29 mouse cellular contexts compared by ENCODE assay signal in the genomic region with DNA sequence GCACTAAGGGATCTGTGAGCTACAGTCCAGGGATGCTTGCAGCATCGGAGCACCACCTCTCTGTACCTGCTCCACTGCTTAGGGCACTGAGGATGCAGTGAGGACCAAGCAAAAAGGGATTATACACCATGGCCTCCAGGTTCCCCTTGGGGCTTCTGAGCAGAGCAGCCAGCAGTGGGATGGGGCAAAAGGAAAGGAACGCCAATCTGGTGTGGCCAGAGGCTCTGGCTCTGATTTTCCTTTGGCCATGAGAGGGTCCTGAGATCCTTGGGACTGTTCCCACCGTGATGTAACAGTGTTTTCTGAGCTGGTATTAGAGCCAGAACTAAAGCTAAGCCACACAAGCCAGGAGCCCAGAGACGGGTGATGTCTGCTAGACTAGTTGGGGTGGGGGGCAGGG. TPM values are rescaled to one million over a fixed set of nuclear protein-coding genes. Genes with fewer than 3 reads are reported as not detected.
DNase-seq lines count a peak whose midpoint lies in the region; ATAC-seq and TF ChIP-seq lines count a peak whose summit lies in the region.
"Had no signal": no experiment of that assay in that cellular context is flagged by ENCODE, and none has a peak within 500 bp of the region (broad histone marks: within the 10 kb centered on the region; RNA-seq: fewer than 3 reads in every experiment).

No protein-coding gene starts in this region.

- no peak for TF ChIP-seq CTCF in forebrain, postnatal 0 days (IDR thresholded peaks at IDR 0.05; ENCODE audit: low read depth)
- TF ChIP-seq CTCF in intestine, postnatal 0 days (IDR thresholded peaks at IDR 0.05; ENCODE audit: low read depth): no peak

- H3K4me2 ChIP-seq in forebrain, postnatal 0 days (ENCODE audit: low read depth): no peak overlapping the region
- H3K4me2 ChIP-seq in forebrain, embryonic 13.5 days: no peak overlapping the region
- H3K4me2 ChIP-seq in midbrain, embryonic 11.5 days: no peak overlapping the region
- no peak overlapping the region for H3K4me2 ChIP-seq in midbrain, embryonic 15.5 days
- no peak overlapping the region for H3K4me2 ChIP-seq in hindbrain, embryonic 13.5 days
- no peak overlapping the region for H3K4me2 ChIP-seq in limb, embryonic 13.5 days (replicated peaks)
- H3K4me2 ChIP-seq in intestine, postnatal 0 days (replicated peaks; ENCODE audit: low read depth): no peak overlapping the region
- H3K4me2 ChIP-seq: heart, embryonic 12.5 days; limb, embryonic 15.5 days; liver, embryonic 13.5 days; neural tube, embryonic 12.5 days had no signal

- no peaks in the 10 kb centered on the region for H3K27me3 ChIP-seq in forebrain, postnatal 0 days (ENCODE audit: insufficient read depth, low read length)
- peaks cover 14% of the 10 kb centered on the region for H3K27me3 ChIP-seq in forebrain, embryonic 13.5 days
- H3K27me3 ChIP-seq in midbrain, embryonic 11.5 days (ENCODE audit: control insufficient read depth, insufficient read depth, low read length): peaks cover 6% of the 10 kb centered on the region
- no peaks in the 10 kb centered on the region for H3K27me3 ChIP-seq in midbrain, embryonic 15.5 days (replicated peaks)
- peaks cover 31% of the 10 kb centered on the region for H3K27me3 ChIP-seq in hindbrain, embryonic 13.5 days
- H3K27me3 ChIP-seq in limb, embryonic 13.5 days: peaks cover 44% of the 10 kb centered on the region
- H3K27me3 ChIP-seq in intestine, postnatal 0 days (replicated peaks; ENCODE audit: control insufficient read depth, insufficient read depth, low read length): peaks cover 10% of the 10 kb centered on the region; the same call in 1 of the 2 replicates

- no peaks in the 10 kb centered on the region for H3K36me3 ChIP-seq in forebrain, postnatal 0 days (ENCODE audit: insufficient read depth)
- H3K36me3 ChIP-seq in forebrain, embryonic 13.5 days (ENCODE audit: poor library complexity, severe bottlenecking): no peaks in the 10 kb centered on the region
- no peaks in the 10 kb centered on the region for H3K36me3 ChIP-seq in midbrain, embryonic 11.5 days (ENCODE audit: control insufficient read depth, insufficient read depth, low read length)
- H3K36me3 ChIP-seq in midbrain, embryonic 15.5 days (replicated peaks): no peaks in the 10 kb centered on the region
- no peaks in the 10 kb centered on the region for H3K36me3 ChIP-seq in hindbrain, embryonic 13.5 days
- no peaks in the 10 kb centered on the region for H3K36me3 ChIP-seq in limb, embryonic 13.5 days
- no peaks in the 10 kb centered on the region for H3K36me3 ChIP-seq in intestine, postnatal 0 days (ENCODE audit: control insufficient read depth, insufficient read depth)
- H3K36me3 ChIP-seq: G1E; heart, embryonic 12.5 days; limb, embryonic 15.5 days; liver, embryonic 13.5 days; neural tube, embryonic 12.5 days had no signal

- WGBS in forebrain, postnatal 0 days: 47% methylated on average over 4 of the region's 4 CpGs
- 52% methylated on average over 4 of the region's 4 CpGs for WGBS in forebrain, embryonic 13.5 days
- 50% methylated on average over 4 of the region's 4 CpGs for WGBS in midbrain, embryonic 11.5 days
- 49% methylated on average over 4 of the region's 4 CpGs for WGBS in midbrain, embryonic 15.5 days
- WGBS in hindbrain, embryonic 13.5 days: 61% methylated on average over 4 of the region's 4 CpGs
- 63% methylated on average over 4 of the region's 4 CpGs for WGBS in limb, embryonic 13.5 days
- WGBS in intestine, postnatal 0 days: 70% methylated on average over 4 of the region's 4 CpGs

- no peaks in the 10 kb centered on the region for H3K9me3 ChIP-seq in forebrain, postnatal 0 days (ENCODE audit: low read length)
- H3K9me3 ChIP-seq in forebrain, embryonic 13.5 days (replicated peaks): no peaks in the 10 kb centered on the region
- H3K9me3 ChIP-seq in midbrain, embryonic 11.5 days (ENCODE audit: control insufficient read depth, low read length): no peaks in the 10 kb centered on the region
- no peaks in the 10 kb centered on the region for H3K9me3 ChIP-seq in midbrain, embryonic 15.5 days
- H3K9me3 ChIP-seq in hindbrain, embryonic 13.5 days: no peaks in the 10 kb centered on the region
- H3K9me3 ChIP-seq in limb, embryonic 13.5 days: no peaks in the 10 kb centered on the region
- H3K9me3 ChIP-seq in intestine, postnatal 0 days (ENCODE audit: control insufficient read depth): no peaks in the 10 kb centered on the region
- H3K9me3 ChIP-seq: G1E; heart, embryonic 12.5 days; limb, embryonic 15.5 days; liver, embryonic 13.5 days; neural tube, embryonic 12.5 days had no signal

- H3K4me1 ChIP-seq in forebrain, postnatal 0 days (ENCODE audit: insufficient read depth): no peaks in the 10 kb centered on the region
- H3K4me1 ChIP-seq in forebrain, embryonic 13.5 days: peaks cover 41% of the 10 kb centered on the region
- H3K4me1 ChIP-seq in midbrain, embryonic 11.5 days (ENCODE audit: control insufficient read depth, insufficient read depth, low read length): peaks cover 20% of the 10 kb centered on the region
- peaks cover 38% of the 10 kb centered on the region for H3K4me1 ChIP-seq in midbrain, embryonic 15.5 days
- peaks cover 49% of the 10 kb centered on the region for H3K4me1 ChIP-seq in hindbrain, embryonic 13.5 days (replicated peaks)
- peaks cover 16% of the 10 kb centered on the region for H3K4me1 ChIP-seq in limb, embryonic 13.5 days
- peaks cover 3% of the 10 kb centered on the region; the same call in 1 of the 2 replicates for H3K4me1 ChIP-seq in intestine, postnatal 0 days (replicated peaks; ENCODE audit: control insufficient read depth, insufficient read depth, low read length)
- H3K4me1 ChIP-seq: liver, embryonic 13.5 days had no signal

- no peak for ATAC-seq in forebrain, postnatal 0 days
- no peak for ATAC-seq in forebrain, embryonic 13.5 days
- ATAC-seq in midbrain, embryonic 11.5 days (ENCODE audit: low FRiP score): no peak
- ATAC-seq in midbrain, embryonic 15.5 days (replicated peaks): no peak
- no peak for ATAC-seq in hindbrain, embryonic 13.5 days (ENCODE audit: low FRiP score)
- ATAC-seq in limb, embryonic 13.5 days (ENCODE audit: low FRiP score, low read depth): no peak
- ATAC-seq in intestine, postnatal 0 days: no peak
- ATAC-seq: inflammation-experienced regulatory T-cells, adult 6 months had no signal

- peak; percentile 29 for DNase-seq in forebrain, postnatal 0 days
- no peak for DNase-seq in midbrain, embryonic 11.5 days (ENCODE audit: low spot score, missing footprints)
- DNase-seq: adrenal gland, adult 8-10 months; B cell, adult 2 months; cerebellum, adult 8-10 months; cerebellum, postnatal 36 days; heart, adult 2 months; kidney, adult 2 months; kidney, postnatal 4 days; liver, embryonic 13.5 days; lung, adult 2 months; lung, postnatal 10 days; thymus, adult 2 months; thymus, postnatal 4 days had no signal

- H3K27ac ChIP-seq in forebrain, postnatal 0 days (ENCODE audit: low read depth, low read length): no peak overlapping the region
- H3K27ac ChIP-seq in forebrain, embryonic 13.5 days: no peak overlapping the region
- no peak overlapping the region for H3K27ac ChIP-seq in midbrain, embryonic 11.5 days (ENCODE audit: low read depth, low read length)
- no peak overlapping the region for H3K27ac ChIP-seq in midbrain, embryonic 15.5 days
- 0 out of 2 replicates have a peak overlapping the region, but pooled peaks have one; percentile 8 for H3K27ac ChIP-seq in hindbrain, embryonic 13.5 days
- H3K27ac ChIP-seq in limb, embryonic 13.5 days: no peak overlapping the region
- no peak overlapping the region for H3K27ac ChIP-seq in intestine, postnatal 0 days (ENCODE audit: low read depth, low read length)
- H3K27ac ChIP-seq: heart, adult 2 months; limb, embryonic 15.5 days; liver, embryonic 13.5 days; macrophage; neural tube, embryonic 12.5 days had no signal

- H3K4me3 ChIP-seq in forebrain, postnatal 0 days (ENCODE audit: low read depth, low read length): no peak overlapping the region
- H3K4me3 ChIP-seq in forebrain, embryonic 13.5 days: no peak overlapping the region
- no peak overlapping the region for H3K4me3 ChIP-seq in midbrain, embryonic 11.5 days (ENCODE audit: low read depth, low read length)
- H3K4me3 ChIP-seq in midbrain, embryonic 15.5 days: no peak overlapping the region
- no peak overlapping the region for H3K4me3 ChIP-seq in hindbrain, embryonic 13.5 days
- H3K4me3 ChIP-seq in limb, embryonic 13.5 days: no peak overlapping the region
- no peak overlapping the region for H3K4me3 ChIP-seq in intestine, postnatal 0 days (ENCODE audit: low read depth, low read length)
- H3K4me3 ChIP-seq: heart, adult 2 months; heart, embryonic 12.5 days; limb, embryonic 15.5 days; liver, embryonic 13.5 days; neural tube, embryonic 12.5 days had no signal

- H3K9ac ChIP-seq in forebrain, postnatal 0 days: no peak overlapping the region
- no peak overlapping the region; the same call in 1 of the 2 replicates for H3K9ac ChIP-seq in forebrain, embryonic 13.5 days
- H3K9ac ChIP-seq in midbrain, embryonic 11.5 days (ENCODE audit: low read length): 0 out of 2 replicates have a peak overlapping the region, but pooled peaks have one; percentile 28
- no peak overlapping the region for H3K9ac ChIP-seq in midbrain, embryonic 15.5 days
- peak overlapping the region; percentile 35; the same call in 1 of the 2 replicates for H3K9ac ChIP-seq in hindbrain, embryonic 13.5 days
- peak overlapping the region; percentile 19; the same call in 1 of the 2 replicates for H3K9ac ChIP-seq in limb, embryonic 13.5 days
- H3K9ac ChIP-seq in intestine, postnatal 0 days (ENCODE audit: low read depth, low read length): no peak overlapping the region
- H3K9ac ChIP-seq: heart, embryonic 12.5 days; limb, embryonic 15.5 days; liver, embryonic 13.5 days; neural tube, embryonic 12.5 days had no signal

RNA-seq across cellular contexts. Expression of a gene that starts 20.2 kb away (rescaled TPM):
- total RNA-seq in forebrain, postnatal 0 days (2014; rRNA removed): 2.6 and 3.2 TPM in 2 replicates
- polyA plus RNA-seq in forebrain, postnatal 0 days (2015; fragmentation: Nextera tagmentation; extraction: Ambion mirVana): 0.70 and 1.2 TPM in 2 replicates
- polyA plus RNA-seq in forebrain, embryonic 13.5 days (2015; fragmentation: Nextera tagmentation; extraction: Ambion mirVana): 0.23 and 0.59 TPM in 2 replicates
- polyA plus RNA-seq in midbrain, embryonic 11.5 days (2014; fragmentation: Nextera tagmentation; extraction: Ambion mirVana): 0.14 and 0.19 TPM in 2 replicates
- polyA plus RNA-seq in midbrain, embryonic 15.5 days (2015; fragmentation: Nextera tagmentation; extraction: Ambion mirVana): 1.1 and 1.5 TPM in 2 replicates
- polyA plus RNA-seq in hindbrain, embryonic 13.5 days (2015; fragmentation: Nextera tagmentation; extraction: Ambion mirVana): 0.31 and 0.32 TPM in 2 replicates
- polyA plus RNA-seq in limb, embryonic 13.5 days (2015; fragmentation: Nextera tagmentation; extraction: Ambion mirVana): 2.7 and 3.6 TPM in 2 replicates
- polyA plus RNA-seq in intestine, postnatal 0 days (2015; fragmentation: Nextera tagmentation; extraction: Ambion mirVana): 33.7 and 39.3 TPM in 2 replicates
- polyA plus RNA-seq: inflammation-experienced regulatory T-cells, adult 6 months had no signal

RNA-seq across cellular contexts. Expression of a gene that starts 31.6 kb away (rescaled TPM):
- total RNA-seq in forebrain, postnatal 0 days (2014; rRNA removed): 13.3 and 14.9 TPM in 2 replicates
- 14.7 and 15.1 TPM in 2 replicates for polyA plus RNA-seq in forebrain, postnatal 0 days (2015; fragmentation: Nextera tagmentation; extraction: Ambion mirVana)
- polyA plus RNA-seq in forebrain, embryonic 13.5 days (2015; fragmentation: Nextera tagmentation; extraction: Ambion mirVana): 14.3 and 17.0 TPM in 2 replicates
- 10.7 and 12.9 TPM in 2 replicates for polyA plus RNA-seq in midbrain, embryonic 11.5 days (2014; fragmentation: Nextera tagmentation; extraction: Ambion mirVana)
- polyA plus RNA-seq in midbrain, embryonic 15.5 days (2015; fragmentation: Nextera tagmentation; extraction: Ambion mirVana): 14.9 and 19.8 TPM in 2 replicates
- 24.8 and 25.7 TPM in 2 replicates for polyA plus RNA-seq in hindbrain, embryonic 13.5 days (2015; fragmentation: Nextera tagmentation; extraction: Ambion mirVana)
- 0.69 and 1.1 TPM in 2 replicates for polyA plus RNA-seq in limb, embryonic 13.5 days (2015; fragmentation: Nextera tagmentation; extraction: Ambion mirVana)
- 0.08 TPM in 1 of 2 replicates, not detected in the other for polyA plus RNA-seq in intestine, postnatal 0 days (2015; fragmentation: Nextera tagmentation; extraction: Ambion mirVana)
- total RNA-seq: CH12.LX; heart, adult 2 months; heart, postnatal 4 days had no signal
- polyA plus RNA-seq: G1E; heart, adult 2 months; heart, embryonic 12.5 days; heart, postnatal 0 days; inflammation-experienced regulatory T-cells, adult 6 months; kidney, adult 2 months; liver, embryonic 13.5 days; lung, adult 2 months; macrophage; thymus, adult 2 months had no signal

RNA-seq across cellular contexts. Expression of a gene that starts 31.6 kb away (rescaled TPM):
- 3.4 and 5.0 TPM in 2 replicates for total RNA-seq in forebrain, postnatal 0 days (2014; rRNA removed)
- 0.31 and 0.48 TPM in 2 replicates for polyA plus RNA-seq in forebrain, postnatal 0 days (2015; fragmentation: Nextera tagmentation; extraction: Ambion mirVana)
- 3.4 and 3.9 TPM in 2 replicates for polyA plus RNA-seq in forebrain, embryonic 13.5 days (2015; fragmentation: Nextera tagmentation; extraction: Ambion mirVana)
- polyA plus RNA-seq in midbrain, embryonic 11.5 days (2014; fragmentation: Nextera tagmentation; extraction: Ambion mirVana): 5.0 and 5.2 TPM in 2 replicates
- polyA plus RNA-seq in midbrain, embryonic 15.5 days (2015; fragmentation: Nextera tagmentation; extraction: Ambion mirVana): 3.7 and 3.8 TPM in 2 replicates
- polyA plus RNA-seq in hindbrain, embryonic 13.5 days (2015; fragmentation: Nextera tagmentation; extraction: Ambion mirVana): 4.2 and 4.8 TPM in 2 replicates
- polyA plus RNA-seq in limb, embryonic 13.5 days (2015; fragmentation: Nextera tagmentation; extraction: Ambion mirVana): 0.19 and 0.43 TPM in 2 replicates
- not detected in 2 replicates for polyA plus RNA-seq in intestine, postnatal 0 days (2015; fragmentation: Nextera tagmentation; extraction: Ambion mirVana)
- total RNA-seq: CH12.LX; gastrocnemius, adult 8-10 months; heart, postnatal 4 days had no signal
- polyA plus RNA-seq: G1E; heart, embryonic 12.5 days; heart, postnatal 0 days; inflammation-experienced regulatory T-cells, adult 6 months; kidney, adult 2 months; liver, embryonic 13.5 days; lung, adult 2 months; macrophage; thymus, adult 2 months had no signal

Comparison
In these comparisons a context has a peak if more than half of its experiments do, and no peak if none do; other contexts are left out.
1. H3K9ac ChIP-seq: peak in midbrain, embryonic 11.5 days (single experiment), hindbrain, embryonic 13.5 days (single experiment) and limb, embryonic 13.5 days (single experiment); none in forebrain, postnatal 0 days (single experiment), forebrain, embryonic 13.5 days (single experiment), midbrain, embryonic 15.5 days (single experiment) and intestine, postnatal 0 days (single experiment).